Mouse (Mus musculus) central nervous system, embryonic 18 days (tissue): ENCODE results near the gene Mipep. TPM values are rescaled to one million over a fixed set of nuclear protein-coding genes. Genes with fewer than 3 reads are reported as not detected.

ENCODE experiments used
- polyA plus RNA-seq: library from polyadenylated mRNA; depleted of rRNA; stranded (reverse); fragments of >200 nt; gene quantifications from 2 replicates; pipeline ENCODE4 v1.2.3, GENCODE M21; 2012; rRNA removed

Mipep gene
- polyA plus RNA-seq, result 15.9 and 16.5 TPM in 2 replicates

DNA sequence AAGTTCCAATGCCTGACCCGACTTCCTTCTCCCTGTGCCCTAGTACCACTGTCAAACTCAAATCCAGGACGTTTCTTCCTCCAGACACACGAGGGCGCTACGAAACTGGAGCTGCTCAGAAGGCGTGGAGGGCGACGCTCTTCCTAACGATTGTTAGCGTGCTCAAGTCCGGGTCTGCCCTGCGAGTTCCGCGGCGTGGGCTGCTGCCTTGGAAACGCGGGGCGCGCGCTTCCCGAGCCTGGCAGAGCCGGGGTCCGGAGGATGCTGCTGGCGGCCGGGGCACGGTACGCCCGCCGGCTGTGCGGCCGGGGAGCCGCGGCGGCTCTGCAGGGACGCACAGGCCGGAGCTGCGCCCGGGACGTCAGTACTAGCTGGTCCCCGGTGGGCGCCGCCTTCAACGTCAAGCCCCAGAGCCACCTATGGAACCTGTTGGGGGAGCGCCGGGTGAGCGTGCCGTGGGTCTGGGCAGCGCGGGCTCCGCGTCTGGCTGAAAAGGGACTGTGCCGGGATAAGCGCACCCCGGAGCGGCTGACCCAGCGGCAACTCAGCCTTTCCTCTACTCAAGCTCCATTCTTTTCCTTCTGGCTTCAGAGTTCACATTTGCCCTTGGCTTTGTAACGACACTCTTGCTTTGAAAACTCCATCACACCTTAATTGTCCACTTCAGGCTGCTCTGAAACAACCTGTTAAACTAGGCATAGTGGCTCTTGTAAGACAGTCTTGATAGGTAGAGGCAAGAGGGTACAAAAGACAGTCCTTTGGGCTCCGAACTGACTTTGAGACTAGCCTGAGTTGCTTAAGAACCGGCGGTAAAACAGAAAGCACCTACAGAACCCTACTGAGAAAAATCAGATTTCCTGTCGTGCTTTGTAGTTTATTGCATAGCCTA, at the start of gene Mipep:
Mipep (plus strand) TSS at position 147 of the 889 bp plus-strand sequence.

GRCm38 (mm10) chr14:60767884-60768283, 16.5 kb upstream of the Mipep start, which contains the start of gene C1qtnf9:
Gene C1qtnf9 (plus strand): TSS chr14:60768134.

Other genes with a start within 250 kb of the Mipep start
- 7.8 and 9.6 TPM in 2 replicates for gene Spata13, start 150.6 kb upstream of the Mipep start, polyA plus RNA-seq
- 0.14 and 0.53 TPM in 2 replicates for gene C1qtnf9, start 16.4 kb upstream of the Mipep start, polyA plus RNA-seq